Mouse (Mus musculus) liver, embryonic 18 days (tissue): Measurements from ENCODE around the gene P4ha2. TPM values are rescaled to one million over a fixed set of nuclear protein-coding genes. Genes with fewer than 3 reads are reported as not detected.

Experiments used
- polyA plus RNA-seq: library from polyadenylated mRNA; depleted of rRNA; stranded (reverse); fragments of >200 nt; gene quantifications from 2 replicates; pipeline ENCODE4 v1.2.3, GENCODE M21; 2012; rRNA removed

P4ha2 gene
- 9.5 and 10.2 TPM in 2 replicates for polyA plus RNA-seq

GRCm38 (mm10) chr11:54100045-54100691 lies at the start of gene P4ha2:
TSS of gene P4ha2 (plus strand) at chr11:54100095.

GRCm38 (mm10) chr11:54068520-54069371 lies 31.1 kb upstream of the P4ha2 start, which contains the start of gene Pdlim4:
TSS of gene Pdlim4 (minus strand) at chr11:54069014.

Other genes with a start within 250 kb of the P4ha2 start
- gene Gm12216, start 240.8 kb upstream of the P4ha2 start, polyA plus RNA-seq, result 0.37 and 0.72 TPM in 2 replicates
- gene Slc22a5, start 208.4 kb upstream of the P4ha2 start, polyA plus RNA-seq, result 4.1 and 4.2 TPM in 2 replicates
- gene Slc22a21, start 119.8 kb upstream of the P4ha2 start, polyA plus RNA-seq, result 1.3 and 1.6 TPM in 2 replicates
- gene Slc22a4, start 72.0 kb upstream of the P4ha2 start, polyA plus RNA-seq, result 9.0 and 9.1 TPM in 2 replicates
- 3.1 and 3.9 TPM in 2 replicates for gene Pdlim4, start 31.1 kb upstream of the P4ha2 start, polyA plus RNA-seq
- not detected in 2 replicates for gene Csf2, start 149.6 kb downstream of the P4ha2 start, polyA plus RNA-seq
- gene Il3, start 167.2 kb downstream of the P4ha2 start, polyA plus RNA-seq, result not detected in 2 replicates
- gene Acsl6, start 203.7 kb downstream of the P4ha2 start, polyA plus RNA-seq, result 0.17 and 0.30 TPM in 2 replicates